Mouse (Mus musculus): ENCODE measurements around the gene Disp1. TPM values are rescaled to one million over a fixed set of nuclear protein-coding genes. Genes with fewer than 3 reads are reported as not detected.

Disp1 gene
- total RNA-seq, 2 experiments from 2014 or later: 10.2 to 14.9 TPM

GRCm38 (mm10) chr1:183163512-183164189 lies 57.7 kb downstream of the Disp1 start:
- DNase-seq: no peak

- no peak for DNase-seq
These were observed 60.3 kb downstream of the Disp1 start for GRCm38 (mm10) chr1:183161057-183161456.

DNA sequence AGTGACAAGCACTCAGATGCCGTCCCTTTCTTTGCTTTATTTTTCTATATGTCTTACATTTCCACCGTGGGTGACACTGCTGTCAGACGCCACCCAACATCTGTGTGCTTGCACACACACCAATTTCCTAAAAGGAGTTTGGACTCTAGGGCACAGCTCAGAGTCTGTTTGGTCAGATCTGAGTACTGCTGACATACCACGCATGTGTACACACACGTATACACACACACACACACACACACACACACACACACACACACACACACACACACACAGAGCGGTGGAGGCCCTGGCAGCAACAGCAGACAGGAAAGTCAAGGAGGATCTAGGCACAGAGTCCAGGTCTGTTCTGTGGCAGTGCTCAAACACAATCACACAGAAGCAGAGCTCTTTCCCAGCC lies 61.1 kb downstream of the Disp1 start:
- DNase-seq: no peak

- DNase-seq: no peak
These were observed 62.1 kb downstream of the Disp1 start for GRCm38 (mm10) chr1:183159183-183159582.

DNA sequence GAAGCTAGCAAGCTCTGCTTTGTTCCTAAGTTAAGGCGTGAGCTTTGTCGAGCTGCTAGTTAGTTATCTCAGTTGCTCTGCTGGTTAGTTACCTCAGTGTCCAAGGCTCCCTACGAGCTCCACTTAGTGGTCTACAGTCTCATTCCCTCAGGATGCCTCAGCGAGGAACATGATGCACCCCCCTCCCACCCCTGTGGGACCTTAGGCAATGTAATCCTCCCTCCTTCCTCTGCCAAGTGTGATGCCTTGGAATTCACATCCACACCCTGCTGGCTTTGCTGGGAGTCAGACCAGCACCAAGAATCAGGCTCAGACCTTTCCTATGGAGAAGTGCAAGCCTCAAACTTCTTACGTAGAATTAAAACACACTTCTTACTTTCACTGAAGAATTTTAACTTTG lies 65.7 kb downstream of the Disp1 start:
- peak; percentile 17 for DNase-seq

- DNase-seq: no peak
These were observed 66.8 kb downstream of the Disp1 start for GRCm38 (mm10) chr1:183154296-183155204.

GRCm38 (mm10) chr1:183153354-183153753 lies 68.0 kb downstream of the Disp1 start:
- no peak for DNase-seq

DNA sequence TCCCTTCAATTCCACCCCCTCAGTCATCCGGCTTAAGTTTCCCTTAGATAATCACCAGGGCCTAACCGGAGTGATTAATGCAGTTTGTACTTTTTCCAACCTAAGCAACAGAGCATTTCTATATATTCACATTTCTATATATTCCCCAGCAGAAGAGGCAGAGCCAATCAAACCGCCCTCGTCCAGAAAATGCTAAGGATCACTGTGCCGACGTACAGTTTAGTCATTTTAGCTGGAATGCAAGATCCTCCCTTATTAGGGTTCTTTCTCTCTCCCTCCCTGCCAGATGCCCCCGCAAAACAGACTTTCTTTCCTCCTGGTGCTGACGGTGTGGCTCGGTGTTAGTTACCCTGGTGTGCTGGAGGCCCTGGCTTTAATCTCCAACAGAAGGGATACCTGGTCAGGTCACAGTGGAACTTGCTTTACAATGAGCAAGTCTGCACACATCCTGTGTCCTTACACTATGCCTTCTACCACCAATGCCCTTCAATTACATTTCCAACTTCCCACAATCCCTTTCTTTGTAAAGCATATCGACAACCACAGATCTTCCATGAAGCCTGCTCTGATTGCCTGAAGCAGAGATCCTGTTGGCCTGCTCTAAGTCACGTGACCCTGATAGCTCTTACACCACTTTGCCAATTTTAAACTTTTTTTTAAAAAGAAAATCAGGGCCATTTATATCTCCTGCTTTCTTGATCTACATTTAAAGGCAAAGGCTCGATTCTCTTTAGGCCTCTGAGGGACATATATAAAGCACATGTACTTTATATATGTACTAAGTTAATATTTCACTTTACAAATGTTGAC lies 69.6 kb downstream of the Disp1 start:
- no peak for DNase-seq

- no peak for DNase-seq
These were observed 70.9 kb downstream of the Disp1 start for GRCm38 (mm10) chr1:183150379-183150840.

GRCm38 (mm10) chr1:183149571-183150105 lies 71.7 kb downstream of the Disp1 start:
- DNase-seq: no peak

- DNase-seq: peak; percentile 71
These were observed 73.9 kb downstream of the Disp1 start for GRCm38 (mm10) chr1:183147438-183147841.

GRCm38 (mm10) chr1:183146795-183147194 lies 74.5 kb downstream of the Disp1 start:
- DNase-seq: no peak

DNA sequence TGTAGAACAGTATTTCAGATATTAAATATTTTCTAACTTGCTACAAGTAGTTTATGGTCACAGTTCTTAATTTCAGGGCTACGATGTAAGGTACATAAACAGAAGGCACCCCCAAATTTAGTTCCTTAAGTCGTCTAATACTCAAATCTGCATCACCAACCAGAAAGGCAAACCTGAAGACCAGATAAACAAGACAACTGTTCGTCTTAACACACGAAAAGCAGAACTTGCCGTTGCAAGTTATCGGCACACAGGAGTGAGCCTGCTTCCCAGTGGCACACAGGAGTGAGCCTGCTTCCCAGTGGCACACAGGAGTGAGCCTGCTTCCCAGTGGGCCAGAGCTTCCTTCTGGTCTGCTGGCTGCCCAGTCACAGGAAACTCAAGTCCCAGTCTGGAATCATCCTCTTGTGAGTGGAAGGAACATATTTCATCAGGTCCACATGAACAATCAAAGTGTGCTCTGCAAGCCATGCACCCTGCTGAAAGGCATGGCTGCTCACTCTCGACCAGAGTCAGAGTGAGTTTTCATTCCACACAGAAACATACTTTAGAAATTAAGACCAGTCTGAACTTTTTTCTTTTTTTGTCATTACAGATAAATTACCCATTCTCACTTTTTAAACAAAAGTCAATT lies 75.1 kb downstream of the Disp1 start:
- DNase-seq: no peak

- DNase-seq: no peak
These were observed 76.6 kb downstream of the Disp1 start for GRCm38 (mm10) chr1:183144602-183145205.

DNA sequence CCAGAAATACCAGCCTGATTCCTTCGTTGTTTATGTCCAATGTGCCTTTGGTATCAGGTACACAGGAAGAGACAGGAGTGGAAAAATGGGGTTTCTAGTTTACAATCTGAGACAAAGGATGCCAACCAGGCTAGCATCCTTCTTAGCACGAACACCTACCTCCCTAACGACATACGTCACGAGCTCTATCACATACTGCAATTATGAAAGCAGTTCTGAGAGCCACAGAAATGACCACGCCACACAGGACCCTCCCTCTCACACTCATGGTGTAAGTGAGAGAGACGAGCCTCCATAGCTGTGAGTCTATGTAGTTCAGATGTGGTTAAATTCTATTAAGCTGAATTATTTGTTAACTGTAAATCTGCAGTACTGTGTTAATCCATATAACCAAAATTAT lies 78.1 kb downstream of the Disp1 start:
- no peak for DNase-seq

GRCm38 (mm10) chr1:183142566-183142965 lies 78.8 kb downstream of the Disp1 start:
- no peak for DNase-seq

GRCm38 (mm10) chr1:183141329-183141728 lies 80.0 kb downstream of the Disp1 start:
- DNase-seq: no peak

- no peak for DNase-seq
These were observed 80.6 kb downstream of the Disp1 start for GRCm38 (mm10) chr1:183140511-183141268.

GRCm38 (mm10) chr1:183138088-183138487 lies 83.2 kb downstream of the Disp1 start:
- no peak for DNase-seq

- DNase-seq: no peak
These were observed 86.9 kb downstream of the Disp1 start for GRCm38 (mm10) chr1:183134427-183134826.
